Mouse (Mus musculus) heart, embryonic 15.5 days (tissue): ENCODE measurements around the gene Csmd2. TPM values are rescaled to one million over a fixed set of nuclear protein-coding genes. Genes with fewer than 3 reads are reported as not detected.

ENCODE experiments used
- ATAC-seq: fragments of 200-750 bp; cut with Nextera tagmentation; replicated peaks from 2 replicates; pipeline ENCODE4 v1.8.0; 2017; ENCODE audit warnings: low read depth, moderate TSS enrichment; ENCODE audit not compliant: insufficient number of reproducible peaks, insufficient read depth, low FRiP score
- H3K27ac ChIP-seq: fragments of 300-500 bp; sonication (generic); 2 replicates; pipeline ENCODE4 v1.5.1; 2015; ENCODE audit warnings: mild to moderate bottlenecking, inconsistent platforms
- H3K27me3 ChIP-seq: fragments of 300-500 bp; sonication (generic); 2 replicates; pipeline ENCODE4 v1.6.1; 2015; ENCODE audit warnings: inconsistent platforms
- H3K36me3 ChIP-seq: fragments of 300-500 bp; sonication (generic); 2 replicates; pipeline ENCODE4 v1.6.1; 2015; ENCODE audit warnings: mild to moderate bottlenecking, inconsistent platforms
- H3K4me1 ChIP-seq: fragments of 300-500 bp; sonication (generic); replicated peaks from 2 replicates; pipeline ENCODE4 v1.6.1; 2015; ENCODE audit warnings: inconsistent platforms
- H3K4me2 ChIP-seq: fragments of 300-500 bp; sonication (generic); 2 replicates; pipeline ENCODE4 v1.6.1; 2015; ENCODE audit warnings: inconsistent platforms, mild to moderate bottlenecking, moderate library complexity
- H3K4me3 ChIP-seq: fragments of 300-500 bp; sonication (generic); 2 replicates; pipeline ENCODE4 v1.5.1; 2015; ENCODE audit warnings: mild to moderate bottlenecking, inconsistent platforms
- H3K9ac ChIP-seq: fragments of 300-500 bp; sonication (generic); 2 replicates; pipeline ENCODE4 v1.6.1; 2015; ENCODE audit warnings: mild to moderate bottlenecking, inconsistent platforms
- H3K9me3 ChIP-seq: fragments of 300-500 bp; sonication (generic); replicated peaks from 2 replicates; pipeline ENCODE4 v1.6.1; 2016; ENCODE audit warnings: inconsistent platforms
- WGBS: fragments of 180-500 bp; shearing (Covaris S2); methylation state at CpG from one replicate; pipeline ENCODE4 v1.1.7; 2015; ENCODE audit warnings: mixed read lengths; 5-methylcytosine and 5-hydroxymethylcytosine counted together
- polyA plus RNA-seq: library from polyadenylated mRNA; unstranded; fragments of >200 nt; fragmentation: Nextera tagmentation; extraction: Ambion mirVana; gene quantifications from 2 replicates; pipeline ENCODE4 v1.2.1, GENCODE M21; 2015

Gene Csmd2
- polyA plus RNA-seq = 0.06 and 0.37 TPM in 2 replicates

DNA sequence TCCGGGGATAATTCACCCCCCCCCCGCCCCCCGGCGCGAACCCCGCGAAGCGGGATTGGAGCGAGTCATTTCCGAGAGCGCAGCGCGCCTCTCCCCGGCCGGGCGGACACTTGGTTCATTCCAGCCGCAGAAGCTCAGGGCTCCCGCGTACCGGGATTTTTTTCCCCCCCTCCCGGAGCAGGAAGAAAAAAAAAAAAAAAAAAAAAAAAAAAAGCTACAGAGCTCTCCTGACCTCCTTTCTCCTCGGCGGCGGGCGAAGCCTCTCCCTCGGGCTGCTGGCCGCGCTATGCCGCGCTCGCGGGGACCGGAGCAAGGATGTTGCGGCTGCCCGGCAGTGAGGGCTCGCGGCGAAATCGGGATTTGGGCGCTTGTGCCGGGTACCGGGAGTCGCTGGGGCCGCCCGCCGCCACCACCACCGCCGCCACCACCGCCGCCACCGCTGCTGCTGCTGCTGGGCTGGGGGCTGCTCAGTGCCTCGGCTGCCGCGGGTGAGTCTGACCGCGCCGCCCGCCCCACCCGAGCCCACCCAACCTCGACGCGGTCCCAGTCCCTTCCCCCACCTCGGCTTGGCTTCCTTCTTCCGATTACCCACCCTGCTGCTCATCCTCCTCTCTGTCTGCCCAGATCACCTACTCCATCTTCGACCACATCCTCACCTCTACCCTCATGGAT lies at the start of gene Csmd2:
Gene Csmd2 (plus strand): TSS at position 74 of the 672 bp plus-strand sequence.
- H3K4me1 ChIP-seq = peaks cover 9% of the 10 kb centered on the region
- H3K9me3 ChIP-seq = no peaks in the 10 kb centered on the region
- peak within 1 kb of the TSS; percentile 62 for H3K4me2 ChIP-seq
- H3K36me3 ChIP-seq = no peaks in the 10 kb centered on the region
- peaks cover 79% of the 10 kb centered on the region for H3K27me3 ChIP-seq
- no peak within 1 kb of the TSS for H3K27ac ChIP-seq
- no peak within 1 kb of the TSS for H3K9ac ChIP-seq
- 1% methylated on average over 51 of the region's 65 CpGs for WGBS
- peak within 1 kb of the TSS; percentile 40 for H3K4me3 ChIP-seq
- ATAC-seq = no peak

DNA sequence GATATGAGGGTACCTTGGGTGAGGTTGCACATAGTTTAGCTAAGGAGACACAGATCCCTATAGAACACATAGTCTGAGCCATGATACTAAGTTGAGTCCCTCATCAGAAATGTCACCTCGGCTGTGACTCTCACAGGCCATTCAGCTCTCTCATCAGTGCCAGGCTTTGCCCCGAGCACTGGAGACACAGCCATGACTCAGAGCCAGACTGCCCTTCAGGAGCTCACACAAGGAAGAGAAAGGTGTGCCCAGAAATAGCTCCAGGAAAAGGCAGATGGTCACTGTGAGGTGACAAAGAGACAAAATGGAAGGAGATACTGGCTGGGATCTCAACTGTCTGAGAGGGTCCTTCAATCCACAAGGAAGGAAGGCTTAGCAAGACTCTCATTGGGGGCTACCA lies 40.0 kb upstream of the Csmd2 start:
- Histone ChIP-seq H3K27me3 (no peaks in the 10 kb centered on the region), H3K36me3 (no peaks in the 10 kb centered on the region), H3K4me1 (no peaks in the 10 kb centered on the region), H3K9me3 (no peaks in the 10 kb centered on the region), H3K4me3 (no peak overlapping the region), H3K27ac (no peak overlapping the region), H3K9ac (no peak overlapping the region), H3K4me2 (no peak overlapping the region)
- no peak for ATAC-seq
- 54% methylated on average over 2 of the region's 2 CpGs for WGBS

DNA sequence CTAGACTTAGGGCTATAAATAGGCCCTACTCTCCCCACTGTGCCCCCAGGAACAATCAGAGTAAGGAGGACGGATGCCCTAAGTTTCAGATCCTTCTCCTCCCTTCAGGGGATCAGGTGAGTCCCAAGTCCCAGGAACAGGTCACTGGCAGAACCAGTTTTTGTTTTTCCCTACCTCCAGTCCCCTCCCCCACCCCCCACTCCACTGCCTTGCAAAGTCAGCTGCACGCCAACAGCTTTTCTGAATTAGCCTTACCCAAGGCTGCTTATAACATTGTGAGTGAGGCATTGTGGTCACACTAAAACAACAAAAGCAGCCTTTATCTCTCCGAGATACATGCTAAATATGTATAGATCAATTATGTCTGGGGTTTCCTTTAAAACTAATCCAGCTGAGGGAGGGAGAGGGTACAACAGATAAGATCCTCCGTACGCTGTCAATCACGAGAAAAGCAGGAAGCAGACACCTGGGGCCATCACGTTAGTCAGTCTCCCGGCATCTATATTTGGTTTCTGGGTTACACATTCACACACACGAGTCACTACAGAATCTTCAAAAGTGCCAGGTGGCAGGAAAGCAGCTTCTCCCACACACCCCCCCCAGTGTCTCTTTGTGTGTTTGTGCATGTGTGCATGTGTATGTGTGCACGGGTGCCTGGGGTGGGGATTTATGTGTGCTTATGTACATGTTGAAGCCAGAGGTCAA lies 34.5 kb upstream of the Csmd2 start:
- H3K27ac ChIP-seq = no peak overlapping the region
- no peak overlapping the region for H3K4me2 ChIP-seq
- no peaks in the 10 kb centered on the region for H3K36me3 ChIP-seq
- ATAC-seq = no peak
- no peaks in the 10 kb centered on the region for H3K4me1 ChIP-seq
- no peaks in the 10 kb centered on the region for H3K9me3 ChIP-seq
- no peaks in the 10 kb centered on the region for H3K27me3 ChIP-seq
- no peak overlapping the region for H3K9ac ChIP-seq
- WGBS = 36% methylated on average over 10 of the region's 10 CpGs
- no peak overlapping the region for H3K4me3 ChIP-seq

GRCm38 (mm10) chr4:127969101-127969500 lies 18.6 kb upstream of the Csmd2 start:
- Histone ChIP-seq H3K27me3 (peaks cover 57% of the 10 kb centered on the region), H3K9ac (no peak overlapping the region)
- 7% methylated on average over 7 of the region's 7 CpGs for WGBS

DNA sequence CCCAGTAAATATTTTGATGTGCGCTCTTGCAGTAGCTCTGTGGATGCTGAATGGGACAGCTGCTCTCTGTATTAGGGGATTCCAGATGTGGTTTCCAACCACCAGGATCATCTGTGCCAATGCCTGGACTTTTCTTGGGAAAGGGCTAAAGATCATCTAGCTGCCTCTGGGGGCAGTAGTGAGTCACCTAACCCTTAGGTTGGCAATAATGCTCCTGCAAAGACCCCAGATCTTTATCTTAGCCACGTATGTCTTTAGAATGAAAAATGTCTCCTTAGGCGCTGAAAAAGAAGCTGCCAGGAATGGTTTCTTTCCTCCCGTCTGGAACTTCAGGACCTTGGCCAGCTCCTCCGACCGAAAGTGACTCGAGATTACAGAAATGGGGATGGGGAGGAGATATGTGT lies 17.6 kb upstream of the Csmd2 start:
- H3K4me1 ChIP-seq = no peaks in the 10 kb centered on the region
- H3K9me3 ChIP-seq = no peaks in the 10 kb centered on the region
- H3K27ac ChIP-seq = no peak overlapping the region
- 5% methylated on average over 7 of the region's 7 CpGs for WGBS
- no peak overlapping the region for H3K4me2 ChIP-seq
- no peak overlapping the region for H3K9ac ChIP-seq
- H3K27me3 ChIP-seq = peaks cover 65% of the 10 kb centered on the region
- ATAC-seq = no peak
- no peak overlapping the region for H3K4me3 ChIP-seq
- no peaks in the 10 kb centered on the region for H3K36me3 ChIP-seq

More at GRCm38 (mm10) chr4:127969101-127969500, 18.6 kb upstream of the Csmd2 start:
- Histone ChIP-seq H3K27ac (no peak overlapping the region), H3K4me2 (no peak overlapping the region), H3K36me3 (no peaks in the 10 kb centered on the region), H3K4me3 (no peak overlapping the region), H3K4me1 (no peaks in the 10 kb centered on the region), H3K9me3 (no peaks in the 10 kb centered on the region)
- ATAC-seq = no peak

GRCm38 (mm10) chr4:127970901-127971868 lies 16.5 kb upstream of the Csmd2 start, which contains the start of gene CK137956:
TSS of gene CK137956 (minus strand) at chr4:127970951.
- Histone ChIP-seq H3K9ac (no peak within 1 kb of the TSS), H3K4me1 (no peaks in the 10 kb centered on the region), H3K27me3 (peaks cover 65% of the 10 kb centered on the region), H3K4me2 (no peak within 1 kb of the TSS), H3K4me3 (no peak within 1 kb of the TSS), H3K9me3 (no peaks in the 10 kb centered on the region), H3K27ac (no peak within 1 kb of the TSS), H3K36me3 (no peaks in the 10 kb centered on the region)
- ATAC-seq = no peak
- 3% methylated on average over 39 of the region's 39 CpGs for WGBS

GRCm38 (mm10) chr4:127972976-127973375 lies 14.7 kb upstream of the Csmd2 start:
- no peak overlapping the region for H3K4me2 ChIP-seq
- no peak overlapping the region for H3K4me3 ChIP-seq
- peaks cover 58% of the 10 kb centered on the region for H3K27me3 ChIP-seq
- H3K9me3 ChIP-seq = no peaks in the 10 kb centered on the region
- no peak overlapping the region for H3K27ac ChIP-seq
- no peak for ATAC-seq
- no peak overlapping the region for H3K9ac ChIP-seq
- H3K4me1 ChIP-seq = no peaks in the 10 kb centered on the region
- no peaks in the 10 kb centered on the region for H3K36me3 ChIP-seq
- 71% methylated on average over 3 of the region's 3 CpGs for WGBS

GRCm38 (mm10) chr4:127981125-127981524 lies 6.5 kb upstream of the Csmd2 start:
- H3K4me2 ChIP-seq = no peak overlapping the region
- no peaks in the 10 kb centered on the region for H3K36me3 ChIP-seq
- ATAC-seq = no peak
- no peaks in the 10 kb centered on the region for H3K9me3 ChIP-seq
- peaks cover 25% of the 10 kb centered on the region for H3K27me3 ChIP-seq
- 76% methylated on average over 6 of the region's 6 CpGs for WGBS
- H3K4me3 ChIP-seq = no peak overlapping the region
- H3K4me1 ChIP-seq = no peaks in the 10 kb centered on the region
- H3K27ac ChIP-seq = no peak overlapping the region
- H3K9ac ChIP-seq = no peak overlapping the region

DNA sequence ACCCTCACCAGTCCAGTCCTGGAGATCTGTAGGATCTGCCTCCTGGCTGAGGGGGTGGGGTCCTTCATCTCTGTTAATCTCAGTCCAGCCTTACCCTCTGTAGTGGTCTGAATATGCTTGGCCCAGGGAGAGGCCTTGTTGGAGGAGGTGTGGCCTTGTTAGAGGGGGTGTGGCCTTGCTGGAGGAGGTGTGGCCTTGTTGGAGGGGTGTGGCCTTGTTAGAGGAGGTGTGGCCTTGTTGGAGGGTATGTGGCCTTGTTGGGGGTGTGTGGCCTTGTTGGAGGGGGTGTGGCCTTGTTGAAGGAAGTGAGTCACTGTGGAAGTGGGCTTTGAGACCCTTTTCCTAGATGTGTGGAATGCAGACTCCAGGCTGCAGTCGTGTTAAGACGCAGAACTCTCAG lies 3.2 kb upstream of the Csmd2 start:
- no peaks in the 10 kb centered on the region for H3K9me3 ChIP-seq
- no peak overlapping the region for H3K9ac ChIP-seq
- H3K36me3 ChIP-seq = no peaks in the 10 kb centered on the region
- no peak overlapping the region for H3K4me2 ChIP-seq
- H3K4me3 ChIP-seq = no peak overlapping the region
- peaks cover 9% of the 10 kb centered on the region for H3K4me1 ChIP-seq
- no peak for ATAC-seq
- peaks cover 58% of the 10 kb centered on the region for H3K27me3 ChIP-seq
- 67% methylated on average over 2 of the region's 2 CpGs for WGBS
- H3K27ac ChIP-seq = no peak overlapping the region

- 12% methylated on average over 10 of the region's 10 CpGs for WGBS
- Histone ChIP-seq H3K27me3 (peaks cover 72% of the 10 kb centered on the region), H3K9ac (no peak overlapping the region), H3K36me3 (no peaks in the 10 kb centered on the region), H3K9me3 (no peaks in the 10 kb centered on the region), H3K4me3 (no peak overlapping the region), H3K4me1 (peaks cover 9% of the 10 kb centered on the region), H3K27ac (no peak overlapping the region), H3K4me2 (no peak overlapping the region)
- ATAC-seq = no peak
Measured at GRCm38 (mm10) chr4:127985874-127986273, 1.8 kb upstream of the Csmd2 start.

- Histone ChIP-seq H3K9me3 (no peaks in the 10 kb centered on the region), H3K4me3 (no peak overlapping the region), H3K4me2 (no peak overlapping the region), H3K9ac (no peak overlapping the region), H3K36me3 (no peaks in the 10 kb centered on the region), H3K4me1 (peaks cover 9% of the 10 kb centered on the region), H3K27ac (no peak overlapping the region), H3K27me3 (peaks cover 75% of the 10 kb centered on the region)
- WGBS = 4% methylated on average over 25 of the region's 25 CpGs
- no peak for ATAC-seq
Measured at GRCm38 (mm10) chr4:127986491-127987075, 1.1 kb upstream of the Csmd2 start.
